Mouse (Mus musculus): ENCODE measurements around the gene Ptpn1.

GRCm38 (mm10) chr2:167968504-167968903 lies 36.6 kb downstream of the Ptpn1 start:
- no peak for TF ChIP-seq CTCF (IDR thresholded peaks at IDR 0.05; ENCODE audit: low read depth, low read length)
- no peak for TF ChIP-seq POLR2A (IDR thresholded peaks at IDR 0.05; ENCODE audit: extremely low read depth, insufficient read depth, low read length)

All from liver, adult 2 months (tissue).